Mouse (Mus musculus): ENCODE measurements at regions not wholly inside any gene's neighbourhood (a gene's known extent, or its start where the extent isn't known, plus 50 kb on each side); places are given as distances from the start of the nearest gene placed in this dataset.
A peak's percentile ranks its signal among the peaks of the same experiment; 100 is the strongest.

DNA sequence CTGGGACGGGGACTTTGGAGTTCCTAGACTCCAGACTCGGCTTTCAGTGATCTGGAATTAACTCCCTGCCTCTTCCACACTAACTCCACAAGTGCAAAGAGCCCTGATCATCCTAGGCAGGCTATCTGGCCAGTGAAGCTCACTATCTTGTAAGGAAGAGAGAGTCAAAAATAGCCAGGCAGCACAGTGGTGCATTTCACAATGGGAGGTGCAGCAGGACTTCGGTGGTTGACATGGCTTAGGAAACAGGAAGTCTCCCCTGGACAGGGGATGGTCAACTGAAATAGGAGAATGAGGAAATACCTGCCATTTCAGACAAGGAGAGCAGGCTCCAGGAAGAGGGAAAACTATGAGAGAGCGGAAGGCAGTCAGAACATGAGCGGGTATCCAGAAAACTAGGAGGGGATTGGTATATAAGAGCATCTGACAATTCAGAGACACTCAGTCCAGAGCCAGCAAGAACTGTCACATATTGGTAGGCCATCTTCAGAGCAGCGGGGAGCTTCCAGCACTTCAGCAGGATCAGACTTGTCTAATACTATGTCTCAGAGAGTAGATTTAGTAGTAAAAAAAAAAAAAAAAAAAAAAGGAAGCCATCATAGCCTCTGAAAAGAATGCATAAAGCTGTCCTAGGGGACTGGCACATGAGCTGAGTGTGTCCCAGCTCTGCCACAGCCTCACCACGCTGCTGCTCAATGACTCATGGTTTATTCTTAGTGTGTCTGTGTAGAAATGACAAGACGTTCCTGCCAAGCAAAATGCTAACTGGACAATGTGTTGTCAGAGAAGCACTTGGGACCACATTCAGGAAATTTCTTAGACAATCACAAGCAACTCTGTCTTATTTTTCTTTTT lies 184.5 kb upstream of the Cpeb2 start:
- DNase-seq (ENCODE audit: low spot score): no peak

DNA sequence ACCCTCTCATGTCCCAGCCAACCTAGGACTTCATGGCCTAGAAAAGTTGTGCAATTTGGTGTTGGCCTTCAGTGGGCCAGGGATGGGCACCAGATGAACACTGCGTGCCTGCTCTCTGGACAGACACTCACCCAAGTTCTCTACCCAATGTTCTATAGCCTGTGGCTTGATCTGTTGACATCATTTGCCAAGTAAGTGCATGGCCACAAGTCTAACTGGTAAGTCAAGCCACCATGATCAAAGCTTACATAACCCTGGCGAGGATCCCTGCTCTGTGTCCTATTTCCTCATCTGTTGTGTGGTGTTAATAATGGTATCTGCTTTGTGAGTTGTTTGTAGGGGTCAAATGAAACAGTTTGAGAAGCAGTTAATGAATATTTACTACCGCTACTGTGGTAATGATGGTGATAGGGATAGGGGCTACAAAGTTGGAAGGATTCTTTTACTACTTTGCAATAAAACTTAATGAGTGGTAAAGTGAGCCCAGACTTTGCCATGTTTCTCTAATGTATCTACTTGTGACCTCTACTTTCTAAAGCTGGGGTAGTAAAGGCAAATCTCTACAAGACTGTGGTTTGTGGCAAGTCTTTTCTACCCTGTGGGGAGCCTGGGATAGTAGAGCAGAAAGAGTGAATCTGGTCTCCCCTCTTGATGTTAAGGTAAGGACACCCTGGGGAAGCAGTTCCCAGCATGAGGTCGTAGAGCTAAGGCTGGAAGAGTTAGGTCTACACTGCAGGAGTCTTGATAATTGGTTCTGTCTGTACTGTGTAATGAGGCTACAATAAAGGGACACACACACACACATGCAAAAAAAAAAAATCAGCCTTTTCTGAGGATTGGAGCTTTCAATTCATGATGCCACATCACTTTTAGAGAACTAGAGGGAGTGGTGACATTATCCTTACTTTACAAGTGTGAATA lies 183.3 kb upstream of the Cpeb2 start:
- DNase-seq (ENCODE audit: low spot score): no peak

DNA sequence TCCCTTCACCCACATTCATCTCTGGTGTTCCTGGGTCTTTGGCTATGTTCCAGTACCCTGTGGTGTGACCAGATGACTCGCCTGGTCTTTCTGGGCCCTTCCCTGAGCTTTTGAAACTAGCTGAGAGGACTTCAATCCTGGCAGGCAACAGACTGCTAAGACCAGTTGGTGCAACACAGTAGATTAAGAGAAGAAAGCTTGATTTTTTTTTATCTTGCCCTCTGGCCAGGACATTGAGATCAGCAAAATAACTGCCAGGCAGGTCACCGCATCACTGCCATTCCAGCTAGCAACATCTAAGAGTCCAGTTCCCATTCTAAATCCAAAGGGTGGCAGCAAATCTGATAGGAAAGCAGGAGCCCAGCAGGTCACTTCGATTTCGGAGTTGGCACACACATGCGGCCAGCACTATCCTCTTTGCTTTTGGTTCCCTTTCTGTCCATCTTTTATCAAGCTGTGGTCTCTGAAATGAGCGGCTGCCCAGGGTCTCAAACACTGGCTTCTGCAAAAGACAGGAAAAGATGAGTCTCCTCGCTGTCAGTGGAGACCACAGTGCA lies 181.9 kb upstream of the Cpeb2 start:
- no peak for DNase-seq (ENCODE audit: low spot score)

DNA sequence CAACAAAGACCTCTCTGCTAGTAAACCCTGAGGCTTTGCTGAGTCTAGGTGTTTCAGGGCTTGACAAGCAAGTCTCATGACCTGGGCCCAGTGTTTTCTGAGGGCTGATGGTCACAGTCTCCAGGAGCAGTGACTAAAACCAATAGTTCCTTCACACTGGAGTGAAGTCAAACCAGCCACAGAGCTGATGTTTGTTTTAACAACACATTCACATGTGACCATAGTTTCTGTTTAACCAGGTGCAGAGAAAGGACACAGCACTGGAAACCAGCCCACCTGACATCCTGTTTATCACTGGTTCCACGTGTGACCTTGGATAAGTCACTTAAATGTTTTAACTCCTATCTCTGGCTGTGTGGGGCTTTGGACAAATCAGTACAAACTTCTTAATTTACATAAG lies 180.3 kb upstream of the Cpeb2 start:
- DNase-seq (ENCODE audit: low spot score): peak; percentile 62

DNA sequence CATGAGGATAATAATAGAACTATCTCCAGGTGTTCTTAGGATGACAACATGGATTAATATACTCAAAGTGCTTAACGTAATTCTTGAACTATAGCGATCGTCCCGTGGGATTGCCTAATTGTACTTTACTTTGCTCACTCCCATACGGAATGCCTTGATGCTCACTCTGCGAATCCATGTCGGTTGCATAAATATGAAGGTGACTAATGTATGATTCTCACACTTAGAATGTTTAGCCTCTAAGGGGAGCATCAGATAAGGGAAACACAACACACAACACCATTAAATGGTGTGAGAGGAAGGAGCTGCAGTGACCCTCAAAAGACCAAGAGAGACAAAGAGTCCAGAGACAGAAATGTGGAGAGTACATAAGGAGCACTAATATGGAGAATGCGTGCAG lies 178.4 kb upstream of the Cpeb2 start:
- no peak for DNase-seq (ENCODE audit: low spot score)

DNA sequence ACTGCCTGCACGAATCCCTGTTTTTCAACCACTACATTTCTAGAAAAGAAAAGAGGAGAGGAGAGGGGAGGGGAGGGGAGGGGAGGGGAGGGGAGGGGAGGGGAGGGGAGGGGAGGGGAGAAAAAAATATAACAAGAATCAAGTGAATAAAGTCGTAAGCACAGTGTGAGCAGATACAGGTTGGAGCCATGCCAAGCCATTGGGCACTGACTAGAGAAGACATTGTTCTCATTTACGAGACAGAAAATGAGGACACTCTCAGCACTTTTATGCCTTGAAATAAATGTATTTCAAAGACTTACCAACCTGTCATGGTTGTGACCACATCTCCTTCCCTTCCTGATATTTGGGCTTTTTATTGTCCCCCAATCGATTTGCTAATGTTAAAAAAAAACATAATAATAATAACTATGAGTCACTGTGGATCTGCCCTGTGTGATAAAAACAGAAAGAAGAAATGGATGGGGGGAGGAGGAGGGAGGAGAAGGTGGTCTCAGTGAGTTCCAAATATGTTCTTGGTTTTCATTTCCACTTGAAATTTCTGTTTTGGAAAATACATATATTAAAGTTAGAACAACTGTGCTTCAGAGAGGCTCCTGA lies 177.8 kb upstream of the Cpeb2 start:
- DNase-seq (ENCODE audit: low spot score): no peak

DNA sequence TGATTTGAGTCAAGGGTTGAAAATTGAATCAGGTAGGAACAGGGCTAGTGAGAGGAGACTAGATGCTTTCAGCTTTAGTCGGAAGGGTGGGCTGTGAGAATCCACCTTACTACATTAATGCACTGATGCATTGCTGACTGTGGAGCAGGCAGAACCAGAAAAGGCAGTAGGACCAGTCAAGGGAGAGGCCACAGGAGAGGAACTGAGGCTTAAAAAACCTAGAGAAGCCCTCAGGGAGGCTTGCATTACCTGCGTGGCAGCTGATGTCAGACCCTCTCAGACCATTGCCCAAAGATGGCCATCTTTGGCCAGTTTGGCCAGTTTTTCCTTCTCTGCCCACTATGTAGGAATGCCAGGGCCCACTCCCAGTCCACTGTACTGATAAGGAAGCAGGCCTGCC lies 176.5 kb upstream of the Cpeb2 start:
- no peak for DNase-seq (ENCODE audit: low spot score)

DNA sequence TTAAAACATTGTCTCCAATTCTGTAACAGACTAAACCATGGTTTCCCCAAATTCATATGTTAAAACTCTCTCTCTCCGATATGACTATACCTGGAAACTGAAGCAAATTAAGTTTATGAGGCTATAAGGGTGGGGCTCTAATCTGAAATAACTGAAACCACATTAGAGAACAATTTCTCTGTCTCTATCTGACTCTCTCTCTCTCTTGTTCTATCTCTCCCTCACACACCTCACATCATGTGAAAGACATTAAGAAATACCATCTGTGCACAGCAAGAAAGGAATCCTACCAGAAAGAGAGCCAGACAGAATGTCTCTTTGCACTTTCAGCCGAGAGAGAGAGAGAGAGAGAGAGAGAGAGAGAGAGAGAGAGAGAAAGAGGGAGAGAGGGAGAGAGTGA lies 171.7 kb upstream of the Cpeb2 start:
- DNase-seq (ENCODE audit: low spot score): no peak

DNA sequence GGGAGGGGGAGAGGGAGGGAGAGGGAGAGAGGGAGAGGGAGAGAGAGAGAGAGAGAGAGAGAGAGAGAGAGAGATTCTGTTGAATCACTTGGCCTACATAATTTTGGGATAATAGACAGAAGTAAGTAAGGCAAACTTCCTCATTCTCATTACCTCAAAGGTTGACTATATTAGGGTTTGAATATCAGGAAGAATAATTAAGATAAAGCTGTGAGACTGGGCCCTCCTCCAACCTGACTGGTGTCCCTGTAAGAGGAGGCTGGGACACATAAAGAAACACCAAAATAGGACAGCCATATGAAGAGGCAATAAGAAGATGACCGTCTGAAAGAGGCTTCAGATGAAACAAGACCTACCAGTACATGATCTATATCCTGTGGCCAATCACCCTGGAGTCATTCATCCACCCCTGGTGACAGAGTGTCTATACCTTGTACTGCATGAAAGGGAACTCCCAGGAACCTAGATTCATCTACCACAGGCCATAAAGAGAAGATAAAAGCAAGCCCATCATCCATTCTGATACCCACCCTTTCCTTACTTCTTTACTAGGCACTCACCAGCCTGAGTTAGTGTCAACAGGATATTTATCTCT lies 171.1 kb upstream of the Cpeb2 start:
- DNase-seq (ENCODE audit: low spot score): no peak

DNA sequence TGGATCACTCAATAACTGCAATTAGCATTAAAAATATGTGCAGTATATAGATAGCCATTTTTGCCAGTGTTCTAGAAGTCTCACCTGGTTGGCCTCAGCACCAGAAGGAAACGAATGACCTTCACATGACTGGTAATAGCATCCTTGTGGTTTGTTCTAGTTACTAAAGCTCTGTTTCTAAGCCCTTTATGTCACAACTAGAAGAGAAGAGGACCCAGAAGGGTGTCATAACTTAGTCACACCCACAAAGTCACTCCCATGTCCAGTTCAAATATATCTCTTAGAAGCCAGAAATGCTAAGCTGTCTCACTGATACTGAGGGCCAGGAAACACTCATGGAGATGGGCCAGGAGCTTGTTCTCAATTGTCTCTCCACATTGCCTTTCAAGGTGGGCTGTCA lies 170.5 kb upstream of the Cpeb2 start:
- no peak for DNase-seq (ENCODE audit: low spot score)

DNA sequence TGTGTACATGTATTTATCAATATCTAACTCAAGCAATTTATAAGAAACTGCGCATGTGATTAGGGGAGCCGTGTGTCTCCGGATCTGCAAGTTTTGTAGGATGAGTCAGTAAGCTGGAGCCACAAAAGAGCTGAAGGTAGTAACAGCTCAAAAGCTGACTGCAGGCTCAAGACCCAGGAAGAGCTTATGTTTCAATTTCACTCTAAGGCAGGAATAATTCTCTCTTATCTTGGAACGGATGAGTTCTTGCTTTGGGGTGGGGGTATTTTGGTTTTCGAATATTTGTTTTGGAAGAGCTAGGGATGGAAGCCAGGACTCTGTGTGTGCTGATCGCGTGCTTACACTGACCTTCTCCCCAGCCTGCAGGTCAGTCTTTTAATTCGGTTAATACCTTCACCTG lies 169.6 kb upstream of the Cpeb2 start:
- DNase-seq (ENCODE audit: low spot score): no peak

DNA sequence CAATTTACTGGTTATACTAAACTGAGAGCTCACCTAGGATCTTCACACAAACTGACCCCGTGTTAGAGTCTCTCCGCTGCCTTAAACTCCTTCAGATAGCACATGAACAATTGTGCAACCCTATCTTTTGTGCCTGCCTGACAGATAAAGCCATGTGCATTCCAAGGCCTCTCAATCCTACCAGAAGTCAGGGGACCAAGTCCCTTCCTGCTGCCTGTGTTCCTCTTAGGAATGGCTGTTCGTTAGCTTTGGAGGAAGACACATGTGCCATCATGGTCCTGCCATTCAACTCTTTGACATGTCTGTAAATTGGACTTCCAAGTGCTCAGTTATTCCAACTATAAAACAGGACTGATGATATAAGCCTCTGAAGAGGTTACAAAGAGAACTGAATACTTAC lies 161.4 kb upstream of the Cpeb2 start:
- DNase-seq (ENCODE audit: low spot score): no peak

DNA sequence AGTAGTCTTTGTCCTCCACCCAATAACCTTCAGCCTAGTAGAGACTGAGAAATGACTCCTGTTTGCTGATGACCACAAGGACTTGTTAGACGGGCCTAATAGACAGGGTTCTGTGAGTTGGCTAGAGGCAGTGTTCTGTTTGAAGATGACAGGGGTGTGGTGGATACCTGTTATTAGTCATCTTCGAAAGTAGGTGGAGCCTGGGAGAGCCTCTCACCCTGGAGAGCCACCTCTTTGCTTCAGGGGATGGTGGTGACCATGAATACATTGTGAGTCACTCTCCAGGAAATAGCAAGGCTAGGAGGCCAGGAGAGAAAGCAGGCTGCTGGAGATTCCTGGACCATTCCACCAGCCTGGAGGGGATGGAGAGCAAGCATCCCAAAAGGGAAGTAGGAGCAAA lies 160.6 kb upstream of the Cpeb2 start:
- DNase-seq (ENCODE audit: low spot score): no peak

DNA sequence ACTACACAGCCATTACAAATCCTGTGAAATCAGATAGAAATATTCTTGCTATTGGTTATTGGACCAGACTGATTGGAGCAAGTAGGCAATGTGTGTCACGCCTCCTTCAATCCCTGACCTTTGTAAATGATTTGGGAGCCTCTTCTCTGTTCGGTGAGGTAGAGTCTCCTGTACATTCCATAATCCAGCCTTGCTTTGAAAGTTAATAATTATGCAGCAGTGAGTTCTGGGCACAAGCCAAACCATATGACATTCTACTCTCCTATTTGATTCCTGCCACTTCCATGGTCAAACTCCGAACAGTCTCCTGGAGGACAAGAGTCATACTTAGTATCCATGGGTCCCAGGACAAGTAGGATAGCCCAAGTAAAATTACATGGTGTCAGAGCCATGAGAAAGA lies 158.4 kb upstream of the Cpeb2 start:
- no peak for DNase-seq (ENCODE audit: low spot score)

DNA sequence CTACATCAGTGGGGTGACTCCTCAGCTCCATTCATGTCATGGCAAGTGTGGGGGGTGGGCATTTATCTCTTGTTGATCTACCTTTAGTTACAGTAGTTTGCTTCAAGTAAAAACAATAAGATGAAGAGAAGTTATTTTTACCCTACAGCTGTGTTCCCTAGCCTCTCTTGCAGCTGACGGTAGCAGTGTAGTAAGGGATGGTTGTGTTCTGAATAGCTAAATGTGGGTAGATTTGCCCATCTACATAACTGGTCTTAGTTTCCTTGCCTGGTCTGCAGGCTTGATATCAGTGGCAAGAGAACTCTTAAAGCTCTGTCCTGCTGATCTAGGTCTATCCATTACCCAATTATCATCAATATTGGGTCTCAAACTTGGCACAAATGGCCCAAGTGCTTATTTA lies 152.7 kb upstream of the Cpeb2 start:
- DNase-seq (ENCODE audit: low spot score): no peak

DNA sequence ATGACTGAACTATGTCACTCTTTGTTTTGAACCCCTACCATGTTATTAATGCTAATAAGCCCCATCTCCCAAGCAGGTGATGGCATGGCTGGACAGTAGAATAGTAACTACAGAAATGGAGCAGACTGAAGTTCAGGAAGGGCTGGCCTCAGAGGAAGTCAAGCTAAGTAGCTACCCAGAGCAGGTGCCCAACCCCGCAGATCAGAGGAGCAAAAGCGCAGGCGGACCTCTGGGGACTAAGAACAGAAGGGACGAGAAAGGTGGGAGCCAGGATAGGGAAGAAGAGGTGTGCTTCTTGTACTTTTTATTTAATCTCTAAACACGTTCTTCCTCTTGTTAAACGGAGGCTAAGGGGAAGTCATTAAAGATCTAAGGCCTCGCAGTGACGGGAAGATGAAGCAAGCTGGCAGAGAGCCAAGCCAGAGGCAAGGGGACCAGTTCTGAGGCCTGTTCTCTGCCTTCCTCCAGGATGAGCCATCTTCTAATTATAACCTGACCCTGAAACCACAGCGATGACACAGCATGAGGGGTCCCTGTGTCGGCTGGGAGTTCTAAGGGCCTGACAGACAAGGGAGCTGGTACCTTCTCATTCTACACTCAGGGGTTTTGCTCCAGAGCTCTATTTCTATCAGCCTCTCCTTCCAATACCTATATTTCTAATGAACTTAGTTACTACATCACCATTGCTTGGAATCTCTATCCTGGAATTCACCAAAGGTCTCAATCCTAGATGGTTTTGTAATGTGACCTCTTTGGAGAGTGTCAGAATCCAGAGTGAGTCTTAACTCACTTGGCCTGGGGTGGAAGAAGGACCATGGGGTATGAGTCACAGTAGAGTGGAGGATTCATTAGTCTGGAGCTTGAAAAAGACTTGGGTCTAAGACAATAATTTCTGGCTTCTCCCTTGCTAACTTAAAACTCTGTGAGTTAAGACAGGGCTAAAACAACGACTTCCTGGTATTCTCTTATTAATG lies 151.1 kb upstream of the Cpeb2 start:
- DNase-seq (ENCODE audit: low spot score): no peak

DNA sequence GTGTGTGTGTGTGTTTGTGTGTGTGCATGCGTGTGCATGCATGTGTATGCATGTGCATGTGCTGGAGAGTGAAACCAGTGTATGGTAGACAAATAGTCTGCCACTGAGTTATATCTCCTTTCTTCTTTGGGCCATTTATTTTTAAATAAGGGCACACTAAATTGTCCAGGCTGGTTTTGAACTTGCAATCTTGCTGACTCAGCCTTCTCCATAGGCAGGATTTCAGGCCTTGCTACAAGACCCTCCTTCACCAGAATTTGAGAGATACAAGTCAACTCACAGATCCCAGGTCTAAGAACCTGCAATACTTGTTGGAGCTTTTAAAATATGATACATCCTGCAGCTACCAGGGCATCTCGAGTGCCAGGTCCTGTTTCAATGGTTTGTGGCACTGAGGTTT lies 145.9 kb upstream of the Cpeb2 start:
- no peak for DNase-seq (ENCODE audit: low spot score)

DNA sequence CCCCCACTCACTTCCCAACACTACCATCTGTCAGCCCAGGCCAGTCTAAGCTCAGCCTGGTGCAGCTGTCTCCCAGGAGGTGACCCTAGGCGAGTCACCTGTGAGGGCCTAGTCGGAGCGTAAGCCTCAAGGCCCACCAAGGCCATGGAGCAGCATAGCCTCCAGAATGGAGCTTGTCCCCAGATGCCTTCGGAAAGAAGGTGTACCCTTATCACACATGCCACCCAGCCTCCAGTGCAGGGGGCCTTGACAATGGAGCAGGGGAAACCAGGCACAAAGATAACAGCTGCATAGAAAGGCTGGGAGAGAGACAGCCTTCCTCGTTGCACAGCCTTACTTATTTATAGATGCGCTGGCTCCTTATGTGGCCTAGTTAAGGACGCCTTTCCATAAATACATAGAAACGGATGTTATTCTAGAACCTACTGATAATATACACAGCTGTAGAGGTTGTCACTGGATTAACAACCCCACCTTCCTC lies 145.0 kb upstream of the Cpeb2 start:
- DNase-seq (ENCODE audit: low spot score): no peak

DNA sequence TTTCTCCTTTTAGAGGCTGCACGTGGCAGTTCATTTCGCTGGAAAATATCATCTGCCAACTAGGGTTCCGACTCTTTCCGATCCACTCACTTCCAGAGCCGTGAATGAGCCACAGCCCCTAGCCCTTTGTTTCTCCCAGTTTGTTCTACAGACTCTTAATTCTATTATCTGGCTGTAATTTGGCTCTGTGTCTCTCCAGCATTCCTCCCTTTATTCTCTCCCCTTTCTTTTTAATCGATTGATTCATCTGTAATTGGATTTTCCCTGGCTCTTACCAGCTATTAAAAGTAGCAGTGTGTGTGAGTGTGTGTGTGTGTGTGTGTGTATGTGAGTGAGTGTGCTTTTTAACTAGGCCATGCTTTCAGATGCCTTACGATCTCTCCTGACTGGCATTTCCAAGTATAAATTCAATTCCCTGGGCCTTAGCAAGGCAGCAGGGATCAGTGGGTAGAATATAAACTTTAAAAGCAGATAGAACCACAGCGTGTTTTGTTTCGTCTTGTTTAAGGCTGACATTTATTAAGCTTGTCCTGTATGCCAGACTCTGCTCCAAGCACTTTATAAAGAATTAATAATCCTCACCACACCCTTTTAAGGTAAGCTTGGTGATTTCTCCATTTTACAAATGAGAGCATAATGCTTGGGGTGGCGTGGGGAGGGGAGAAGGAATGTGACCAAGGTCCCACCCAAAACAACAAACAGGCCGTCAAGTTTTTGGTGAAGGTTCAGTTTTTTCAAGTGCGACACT lies 144.1 kb upstream of the Cpeb2 start:
- DNase-seq (ENCODE audit: low spot score): no peak

DNA sequence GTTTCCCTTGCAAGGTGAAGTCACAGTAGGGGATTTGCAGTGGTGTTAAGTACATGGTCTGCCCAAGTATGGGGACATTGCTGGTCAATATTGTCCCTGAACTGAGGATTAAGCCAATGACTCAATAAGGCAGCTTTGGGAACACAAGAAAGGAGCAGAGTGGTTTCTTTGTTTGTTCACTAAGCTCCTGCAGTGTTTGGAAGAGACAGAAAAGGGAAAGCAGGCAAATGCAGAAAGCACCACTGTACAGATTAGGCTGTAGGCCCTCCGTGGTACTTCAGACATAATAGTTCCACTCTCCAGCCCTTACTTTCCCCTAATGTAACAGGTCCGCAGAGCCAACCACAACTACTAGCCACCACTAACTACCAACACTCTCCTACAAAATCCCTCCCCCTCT lies 143.5 kb upstream of the Cpeb2 start:
- no peak for DNase-seq (ENCODE audit: low spot score)

Data from yolk sac, embryonic 10.5 days (tissue).